Mouse (Mus musculus) NIH3T3 (cell line): ENCODE results near the gene Klf7.
A peak's percentile ranks its signal among the peaks of the same experiment; 100 is the strongest.

Experiments used
- DNase-seq: peaks from one replicate; pipeline ENCODE4 v3.0.0-alpha.2; 2012; ENCODE audit warnings: low read depth

The Klf7 gene

GRCm38 (mm10) chr1:64061488-64061887 is 60.6 kb downstream of the Klf7 start:
- no peak for DNase-seq

- no peak for DNase-seq
These were observed 61.2 kb downstream of the Klf7 start for GRCm38 (mm10) chr1:64060699-64061454.

GRCm38 (mm10) chr1:64060116-64060515 is 62.0 kb downstream of the Klf7 start:
- no peak for DNase-seq

- DNase-seq = no peak
These were observed 65.5 kb downstream of the Klf7 start for GRCm38 (mm10) chr1:64056541-64056940.

GRCm38 (mm10) chr1:64055978-64056377 is 66.1 kb downstream of the Klf7 start:
- DNase-seq = no peak

- DNase-seq = no peak
These were observed 66.9 kb downstream of the Klf7 start for GRCm38 (mm10) chr1:64055210-64055609.

- no peak for DNase-seq
These were observed 69.9 kb downstream of the Klf7 start for GRCm38 (mm10) chr1:64052069-64052750.

GRCm38 (mm10) chr1:64048567-64048966 is 73.5 kb downstream of the Klf7 start:
- DNase-seq = no peak

- no peak for DNase-seq
These were observed 75.3 kb downstream of the Klf7 start for GRCm38 (mm10) chr1:64046802-64047156.

- DNase-seq = no peak
These were observed 75.8 kb downstream of the Klf7 start for GRCm38 (mm10) chr1:64046087-64046801.

- no peak for DNase-seq
These were observed 77.5 kb downstream of the Klf7 start for GRCm38 (mm10) chr1:64044577-64044976.

GRCm38 (mm10) chr1:64040831-64041383 is 81.2 kb downstream of the Klf7 start:
- no peak for DNase-seq

GRCm38 (mm10) chr1:64040061-64040686 is 81.9 kb downstream of the Klf7 start:
- DNase-seq = no peak

GRCm38 (mm10) chr1:64038343-64038742 is 83.7 kb downstream of the Klf7 start:
- DNase-seq = no peak

- no peak for DNase-seq
These were observed 84.3 kb downstream of the Klf7 start for GRCm38 (mm10) chr1:64037800-64038199.

- DNase-seq = no peak
These were observed 85.1 kb downstream of the Klf7 start for GRCm38 (mm10) chr1:64036881-64037452.

- DNase-seq = no peak
These were observed 86.3 kb downstream of the Klf7 start for GRCm38 (mm10) chr1:64035804-64036203.

GRCm38 (mm10) chr1:64035087-64035791 is 86.8 kb downstream of the Klf7 start:
- DNase-seq = peak; percentile 13

GRCm38 (mm10) chr1:64032502-64033231 is 89.4 kb downstream of the Klf7 start:
- DNase-seq = no peak

- DNase-seq = no peak
These were observed 100.1 kb downstream of the Klf7 start for GRCm38 (mm10) chr1:64021986-64022385.
